Mouse (Mus musculus) intestine, embryonic 16.5 days (tissue): ENCODE results near the gene Piezo1. TPM values are rescaled to one million over a fixed set of nuclear protein-coding genes. Genes with fewer than 3 reads are reported as not detected.

Experiments used
- ATAC-seq: fragments of 200-750 bp; cut with Nextera tagmentation; 2 replicates; pipeline ENCODE4 v1.8.0; 2017; ENCODE audit warnings: moderate TSS enrichment, moderate library complexity
- H3K27ac ChIP-seq: fragments of 300-500 bp; sonication (generic); 2 replicates; pipeline ENCODE4 v1.5.1; 2014; ENCODE audit warnings: mild to moderate bottlenecking, low read length
- H3K27me3 ChIP-seq: fragments of 300-500 bp; sonication (generic); replicated peaks from 2 replicates; pipeline ENCODE4 v1.6.1; 2014; ENCODE audit warnings: low read length, control low read depth, mixed read lengths; ENCODE audit not compliant: control insufficient read depth, insufficient read depth
- H3K36me3 ChIP-seq: fragments of 300-500 bp; sonication (generic); 2 replicates; pipeline ENCODE4 v1.6.1; 2014; ENCODE audit warnings: low read length, control low read depth; ENCODE audit not compliant: control insufficient read depth, insufficient read depth
- H3K4me1 ChIP-seq: fragments of 300-500 bp; sonication (generic); 2 replicates; pipeline ENCODE4 v1.6.1; 2014; ENCODE audit warnings: low read length, control low read depth, mixed read lengths; ENCODE audit not compliant: control insufficient read depth, insufficient read depth
- H3K4me2 ChIP-seq: fragments of 300-500 bp; sonication (generic); 2 replicates; pipeline ENCODE4 v1.6.1; 2014; ENCODE audit warnings: low read depth, low read length, control low read depth
- H3K4me3 ChIP-seq: fragments of 300-500 bp; sonication (generic); 2 replicates; pipeline ENCODE4 v1.5.1; 2014; ENCODE audit warnings: mild to moderate bottlenecking, low read length
- H3K9ac ChIP-seq: fragments of 300-500 bp; sonication (generic); 2 replicates; pipeline ENCODE4 v1.6.1; 2014; ENCODE audit warnings: low read depth, low read length
- H3K9me3 ChIP-seq: fragments of 300-500 bp; sonication (generic); 2 replicates; pipeline ENCODE4 v1.6.1; 2016; ENCODE audit warnings: low read length, control low read depth; ENCODE audit not compliant: control insufficient read depth
- WGBS: fragments of 180-500 bp; shearing (Covaris S2); extraction: QIAGEN DNeasy Blood & Tissue Kit; methylation state at CpG from one replicate; pipeline ENCODE4 v1.1.7; 2014; 5-methylcytosine and 5-hydroxymethylcytosine counted together
- polyA plus RNA-seq: library from polyadenylated mRNA; unstranded; fragments of >200 nt; fragmentation: Nextera tagmentation; extraction: Ambion mirVana; gene quantifications from 2 replicates; pipeline ENCODE4 v1.2.1, GENCODE M21; 2015

The Piezo1 gene
- polyA plus RNA-seq, 1 experiment from 2014 or later = 11.3 TPM

- Histone ChIP-seq H3K27me3 (no peaks in the 10 kb centered on the region), H3K9me3 (no peaks in the 10 kb centered on the region), H3K4me2 (no peak overlapping the region), H3K4me3 (no peak overlapping the region), H3K36me3 (no peaks in the 10 kb centered on the region), H3K9ac (no peak overlapping the region), H3K4me1 (peaks cover 27% of the 10 kb centered on the region), H3K27ac (no peak overlapping the region)
- 47% methylated on average over 14 of the region's 15 CpGs for WGBS
- ATAC-seq = no peak
Measured at GRCm38 (mm10) chr8:122580926-122581325, 29.8 kb upstream of the Piezo1 start.

- no peaks in the 10 kb centered on the region for H3K36me3 ChIP-seq
- 38% methylated on average over 7 of the region's 7 CpGs for WGBS
- H3K9me3 ChIP-seq = no peaks in the 10 kb centered on the region
- no peak overlapping the region for H3K27ac ChIP-seq
- H3K4me2 ChIP-seq = no peak overlapping the region
- no peak for ATAC-seq
- H3K27me3 ChIP-seq = no peaks in the 10 kb centered on the region
- peaks cover 28% of the 10 kb centered on the region for H3K4me1 ChIP-seq
- peak overlapping the region; percentile 17; the same call in 1 of the 2 replicates for H3K9ac ChIP-seq
- no peak overlapping the region for H3K4me3 ChIP-seq
Measured at GRCm38 (mm10) chr8:122579196-122579595, 28.1 kb upstream of the Piezo1 start.

- Histone ChIP-seq H3K9me3 (no peaks in the 10 kb centered on the region), H3K27ac (peak overlapping the region; percentile 59), H3K27me3 (no peaks in the 10 kb centered on the region), H3K4me3 (peak overlapping the region; percentile 71), H3K9ac (peak overlapping the region; percentile 90), H3K4me2 (peak overlapping the region; percentile 50), H3K36me3 (peaks cover under 1% of the 10 kb centered on the region; the same call in 1 of the 2 replicates), H3K4me1 (peaks cover 34% of the 10 kb centered on the region)
- peak; percentile 5 for ATAC-seq
- 25% methylated on average over 10 of the region's 10 CpGs for WGBS
Measured at GRCm38 (mm10) chr8:122577116-122577515, 26.0 kb upstream of the Piezo1 start.

GRCm38 (mm10) chr8:122576648-122577022 is 25.5 kb upstream of the Piezo1 start, which contains the start of gene Aprt:
Aprt (minus strand) TSS chr8:122576909.
- H3K4me2 ChIP-seq = peak within 1 kb of the TSS; percentile 50
- H3K27ac ChIP-seq = peak within 1 kb of the TSS; percentile 94
- H3K9ac ChIP-seq = peak within 1 kb of the TSS; percentile 90
- WGBS = under 1% methylated on average over 39 of the region's 39 CpGs
- H3K4me3 ChIP-seq = peak within 1 kb of the TSS; percentile 71
- no peaks in the 10 kb centered on the region for H3K9me3 ChIP-seq
- no peaks in the 10 kb centered on the region for H3K27me3 ChIP-seq
- H3K36me3 ChIP-seq = peaks cover 5% of the 10 kb centered on the region; the same call in 1 of the 2 replicates
- H3K4me1 ChIP-seq = peaks cover 39% of the 10 kb centered on the region
- ATAC-seq = peak; percentile 84

- Histone ChIP-seq H3K9me3 (no peaks in the 10 kb centered on the region), H3K9ac (peak overlapping the region; percentile 90), H3K36me3 (peaks cover 11% of the 10 kb centered on the region; the same call in 1 of the 2 replicates), H3K4me2 (peak overlapping the region; percentile 50), H3K27me3 (no peaks in the 10 kb centered on the region), H3K4me3 (peak overlapping the region; percentile 71), H3K4me1 (peaks cover 42% of the 10 kb centered on the region), H3K27ac (peak overlapping the region; percentile 94)
- WGBS = 14% methylated on average over 21 of the region's 21 CpGs
- ATAC-seq = peak; percentile 10
Measured at GRCm38 (mm10) chr8:122575735-122576647, 24.9 kb upstream of the Piezo1 start.

- Histone ChIP-seq H3K4me1 (peaks cover 42% of the 10 kb centered on the region), H3K27me3 (no peaks in the 10 kb centered on the region), H3K4me3 (peak overlapping the region; percentile 71), H3K27ac (peak overlapping the region; percentile 94), H3K9me3 (no peaks in the 10 kb centered on the region), H3K9ac (peak overlapping the region; percentile 90), H3K36me3 (peaks cover 17% of the 10 kb centered on the region; the same call in 1 of the 2 replicates), H3K4me2 (peak overlapping the region; percentile 50)
- peak; percentile 4; the same call in 1 of the 2 replicates for ATAC-seq
- WGBS = 49% methylated on average over 8 of the region's 8 CpGs
Measured at GRCm38 (mm10) chr8:122575286-122575685, 24.2 kb upstream of the Piezo1 start.

GRCm38 (mm10) chr8:122574667-122575251 is 23.6 kb upstream of the Piezo1 start:
- ATAC-seq = peak; percentile 72
- no peaks in the 10 kb centered on the region for H3K9me3 ChIP-seq
- peak overlapping the region; percentile 71 for H3K4me3 ChIP-seq
- peak overlapping the region; percentile 90 for H3K9ac ChIP-seq
- H3K4me2 ChIP-seq = peak overlapping the region; percentile 50
- H3K36me3 ChIP-seq = peaks cover 21% of the 10 kb centered on the region; the same call in 1 of the 2 replicates
- WGBS = 20% methylated on average over 10 of the region's 10 CpGs
- H3K27me3 ChIP-seq = no peaks in the 10 kb centered on the region
- peaks cover 40% of the 10 kb centered on the region for H3K4me1 ChIP-seq
- H3K27ac ChIP-seq = peak overlapping the region; percentile 94

- H3K4me2 ChIP-seq = peak overlapping the region; percentile 50; the same call in 1 of the 2 replicates
- H3K4me1 ChIP-seq = peaks cover 40% of the 10 kb centered on the region
- no peak overlapping the region for H3K9ac ChIP-seq
- H3K36me3 ChIP-seq = peaks cover 25% of the 10 kb centered on the region; the same call in 1 of the 2 replicates
- H3K9me3 ChIP-seq = no peaks in the 10 kb centered on the region
- H3K27ac ChIP-seq = peak overlapping the region; percentile 94
- 29% methylated on average over 3 of the region's 3 CpGs for WGBS
- H3K27me3 ChIP-seq = no peaks in the 10 kb centered on the region
- ATAC-seq = no peak
- no peak overlapping the region; the same call in 1 of the 2 replicates for H3K4me3 ChIP-seq
Measured at GRCm38 (mm10) chr8:122574264-122574663, 23.1 kb upstream of the Piezo1 start.

GRCm38 (mm10) chr8:122573577-122573976 is 22.4 kb upstream of the Piezo1 start:
- no peaks in the 10 kb centered on the region for H3K27me3 ChIP-seq
- no peak for ATAC-seq
- H3K9ac ChIP-seq = peak overlapping the region; percentile 33
- H3K36me3 ChIP-seq = peaks cover 25% of the 10 kb centered on the region; the same call in 1 of the 2 replicates
- H3K4me1 ChIP-seq = peaks cover 45% of the 10 kb centered on the region
- 55% methylated on average over 9 of the region's 9 CpGs for WGBS
- no peaks in the 10 kb centered on the region for H3K9me3 ChIP-seq
- no peak overlapping the region for H3K4me2 ChIP-seq
- H3K27ac ChIP-seq = peak overlapping the region; percentile 94
- H3K4me3 ChIP-seq = no peak overlapping the region
